Mouse (Mus musculus) kidney, adult 2 months (tissue): ENCODE measurements at regions not wholly inside any gene's neighbourhood (a gene's known extent, or its start where the extent isn't known, plus 50 kb on each side); places are given as distances from the start of the nearest gene placed in this dataset.

Source experiments
- CTCF ChIP-seq: fragments of 200-500 bp; conservative IDR thresholded peaks from 2 replicates; pipeline ENCODE4 v1.5.1; 2011; ENCODE audit warnings: low read depth, mild to moderate bottlenecking, control low read depth, low read length, moderate library complexity, mixed read lengths; ENCODE audit not compliant: insufficient read depth, insufficient read length
- POLR2A ChIP-seq: fragments of 200-500 bp; IDR thresholded peaks from one replicate; pipeline ENCODE4 v1.6.1; 2011; ENCODE audit warnings: low read depth, low read length, control low read depth

DNA sequence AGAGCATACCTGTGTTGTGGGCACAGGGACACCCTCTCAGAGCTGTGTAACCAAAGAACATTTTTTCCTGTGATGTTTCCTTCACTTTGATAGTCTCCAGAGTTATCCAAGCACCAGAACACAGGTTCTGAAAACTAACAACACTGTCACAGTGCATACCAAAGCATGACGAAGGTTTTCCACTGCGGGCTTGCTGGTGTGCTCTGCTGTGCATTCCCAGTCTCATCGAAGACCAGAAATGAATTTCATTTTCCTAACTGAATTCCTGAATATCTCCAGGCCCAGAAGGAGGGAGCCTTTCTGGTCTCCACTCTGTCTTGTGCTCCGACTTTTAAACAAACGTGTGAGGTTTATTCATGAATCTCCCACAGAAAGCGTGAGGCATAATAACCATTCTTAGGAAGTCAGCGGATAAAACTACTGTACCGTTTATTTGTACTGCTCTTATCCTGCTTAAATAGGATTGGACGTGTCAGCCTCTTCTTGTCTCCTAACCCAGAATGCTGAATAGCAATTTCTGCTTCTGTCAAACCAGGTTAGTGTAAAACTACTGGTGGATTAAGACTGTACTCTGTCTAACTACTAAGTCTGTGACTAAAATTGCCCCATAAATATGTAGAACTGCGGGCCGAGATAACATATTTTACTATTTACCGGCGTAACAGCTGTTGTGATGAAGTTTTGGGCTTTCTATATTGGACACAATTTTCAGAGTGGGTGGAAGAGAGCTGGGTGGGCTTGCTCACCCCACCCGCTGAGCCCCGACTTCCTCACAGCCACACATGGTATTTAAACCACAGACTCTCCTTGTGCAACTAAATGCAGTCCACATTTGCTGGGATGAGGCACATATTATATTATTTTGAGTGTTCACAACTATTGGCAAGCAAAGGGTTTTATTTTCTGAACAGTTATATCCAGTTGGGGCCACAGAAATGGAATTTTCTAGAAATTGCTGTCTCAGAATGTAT lies 241.4 kb downstream of the Efnb2 start:
- TF ChIP-seq POLR2A: no peak
- no peak for TF ChIP-seq CTCF
